In genomic region chr2:14874281-14875037, GRCm38 (mm10) we compare ENCODE assay signal across 8 mouse cellular contexts.
DNase-seq lines count a peak whose midpoint lies in the region; ATAC-seq and TF ChIP-seq lines count a peak whose summit lies in the region.

No protein-coding gene starts in this region.

- H3K36me3 ChIP-seq in forebrain, embryonic 10.5 days (replicated peaks) = no peaks in the 10 kb centered on the region
- no peaks in the 10 kb centered on the region for H3K36me3 ChIP-seq in forebrain, embryonic 11.5 days (ENCODE audit: control insufficient read depth, insufficient read depth, low read length)
- H3K36me3 ChIP-seq in lung, embryonic 15.5 days = no peaks in the 10 kb centered on the region
- H3K36me3 ChIP-seq in limb, embryonic 14.5 days (ENCODE audit: control insufficient read depth, insufficient read depth, low read length) = no peaks in the 10 kb centered on the region

- H3K27me3 ChIP-seq in forebrain, embryonic 10.5 days (ENCODE audit: poor library complexity, severe bottlenecking) = 0 out of 2 replicates have a peak, but pooled peaks cover 8% of the 10 kb centered on the region
- no peaks in the 10 kb centered on the region for H3K27me3 ChIP-seq in forebrain, embryonic 11.5 days (ENCODE audit: control insufficient read depth, insufficient read depth, low read length)
- H3K27me3 ChIP-seq in lung, embryonic 15.5 days = no peaks in the 10 kb centered on the region
- H3K27me3 ChIP-seq in limb, embryonic 14.5 days (ENCODE audit: control insufficient read depth, insufficient read depth, low read length) = no peaks in the 10 kb centered on the region

- no peak for ATAC-seq in forebrain, embryonic 11.5 days (replicated peaks; ENCODE audit: low FRiP score)
- ATAC-seq in lung, embryonic 15.5 days (ENCODE audit: borderline replicate concordance, extremely low read depth, low FRiP score, low TSS enrichment) = 0 out of 2 replicates have a peak, but pooled peaks have one; percentile 21
- ATAC-seq in limb, embryonic 14.5 days (ENCODE audit: low FRiP score, low read depth) = no peak

- WGBS in forebrain, embryonic 10.5 days = 47% methylated on average over 13 of the region's 13 CpGs
- 46% methylated on average over 13 of the region's 13 CpGs for WGBS in forebrain, embryonic 11.5 days
- WGBS in lung, embryonic 15.5 days = 27% methylated on average over 13 of the region's 13 CpGs
- 42% methylated on average over 13 of the region's 13 CpGs for WGBS in limb, embryonic 14.5 days

- no peak overlapping the region; the same call in 1 of the 2 replicates for H3K4me2 ChIP-seq in forebrain, embryonic 11.5 days (ENCODE audit: low read depth, low read length, severe bottlenecking)
- H3K4me2 ChIP-seq in lung, embryonic 15.5 days = peak overlapping the region; percentile 56
- peak overlapping the region; percentile 35 for H3K4me2 ChIP-seq in limb, embryonic 14.5 days (replicated peaks; ENCODE audit: low read depth, low read length, severe bottlenecking)

- H3K9me3 ChIP-seq in forebrain, embryonic 10.5 days = no peaks in the 10 kb centered on the region
- no peaks in the 10 kb centered on the region for H3K9me3 ChIP-seq in forebrain, embryonic 11.5 days (ENCODE audit: control insufficient read depth, low read length)
- H3K9me3 ChIP-seq in lung, embryonic 15.5 days = no peaks in the 10 kb centered on the region
- H3K9me3 ChIP-seq in limb, embryonic 14.5 days (ENCODE audit: control insufficient read depth, low read length) = no peaks in the 10 kb centered on the region

- peaks cover 28% of the 10 kb centered on the region for H3K4me1 ChIP-seq in forebrain, embryonic 10.5 days
- 0 out of 2 replicates have a peak, but pooled peaks cover 2% of the 10 kb centered on the region for H3K4me1 ChIP-seq in forebrain, embryonic 11.5 days (replicated peaks; ENCODE audit: control insufficient read depth, insufficient read depth, low read length)
- H3K4me1 ChIP-seq in lung, embryonic 15.5 days = peaks cover 31% of the 10 kb centered on the region
- peaks cover 11% of the 10 kb centered on the region; the same call in 1 of the 2 replicates for H3K4me1 ChIP-seq in limb, embryonic 14.5 days (ENCODE audit: control insufficient read depth, insufficient read depth, low read length)

- TF ChIP-seq POLR2A in limb, embryonic 14.5 days (IDR thresholded peaks at IDR 0.05; ENCODE audit: borderline replicate concordance, extremely low read depth, insufficient read depth, insufficient read length) = no peak

- H3K27ac ChIP-seq in forebrain, embryonic 10.5 days = no peak overlapping the region
- H3K27ac ChIP-seq in forebrain, embryonic 11.5 days (ENCODE audit: low read depth, low read length) = no peak overlapping the region
- H3K27ac ChIP-seq in lung, embryonic 15.5 days = peak overlapping the region; percentile 0; the same call in 1 of the 2 replicates
- no peak overlapping the region for H3K27ac ChIP-seq in limb, embryonic 14.5 days (replicated peaks; ENCODE audit: low read depth, low read length)

- H3K4me3 ChIP-seq in forebrain, embryonic 10.5 days = peak overlapping the region; percentile 37
- H3K4me3 ChIP-seq in forebrain, embryonic 11.5 days (ENCODE audit: low read depth, low read length) = no peak overlapping the region
- peak overlapping the region; percentile 28; the same call in 1 of the 2 replicates for H3K4me3 ChIP-seq in lung, embryonic 15.5 days
- H3K4me3 ChIP-seq in limb, embryonic 14.5 days (replicated peaks; ENCODE audit: low read length) = no peak overlapping the region

- DNase-seq in forebrain, embryonic 10.5 days (ENCODE audit: extremely low spot score, low spot score) = no peak
- no peak for DNase-seq in forebrain, embryonic 11.5 days (ENCODE audit: low spot score)
- no peak for DNase-seq in lung, adult 18-20 months
- no peak for DNase-seq in limb, embryonic 14.5 days (ENCODE audit: low spot score)
- DNase-seq in right cerebral cortex, postnatal 36 days (ENCODE audit: low spot score in 2 of 2) = peak; percentile 11 to 20
- no peak for DNase-seq in gastrocnemius, postnatal 4 days (ENCODE audit: low spot score in 2 of 2)
- no peak for DNase-seq in adipocyte (ENCODE audit: low spot score)

- no peak overlapping the region for H3K9ac ChIP-seq in forebrain, embryonic 11.5 days (ENCODE audit: low read length)
- H3K9ac ChIP-seq in lung, embryonic 15.5 days = no peak overlapping the region
- no peak overlapping the region for H3K9ac ChIP-seq in limb, embryonic 14.5 days (ENCODE audit: low read depth, low read length, severe bottlenecking)

Comparison
In these comparisons a context has a peak if more than half of its experiments do, and no peak if none do; other contexts are left out.
1. H3K4me3 ChIP-seq: peak in forebrain, embryonic 10.5 days (single experiment) and lung, embryonic 15.5 days (single experiment); none in forebrain, embryonic 11.5 days (single experiment) and limb, embryonic 14.5 days (single experiment).
2. DNase-seq: peak in right cerebral cortex, postnatal 36 days (2 of 2); none in forebrain, embryonic 10.5 days (single experiment), forebrain, embryonic 11.5 days (single experiment), lung, adult 18-20 months (0 of 2), limb, embryonic 14.5 days (single experiment), gastrocnemius, postnatal 4 days (0 of 2) and adipocyte (single experiment).